Mouse (Mus musculus): Measurements from ENCODE around the gene Lrrc51.
"Not testable (repeated sequence)": the region's sequence is repeated elsewhere in the genome, so short reads cannot be mapped to it uniquely, and the experiment has no call there.

The Lrrc51 gene

DNA sequence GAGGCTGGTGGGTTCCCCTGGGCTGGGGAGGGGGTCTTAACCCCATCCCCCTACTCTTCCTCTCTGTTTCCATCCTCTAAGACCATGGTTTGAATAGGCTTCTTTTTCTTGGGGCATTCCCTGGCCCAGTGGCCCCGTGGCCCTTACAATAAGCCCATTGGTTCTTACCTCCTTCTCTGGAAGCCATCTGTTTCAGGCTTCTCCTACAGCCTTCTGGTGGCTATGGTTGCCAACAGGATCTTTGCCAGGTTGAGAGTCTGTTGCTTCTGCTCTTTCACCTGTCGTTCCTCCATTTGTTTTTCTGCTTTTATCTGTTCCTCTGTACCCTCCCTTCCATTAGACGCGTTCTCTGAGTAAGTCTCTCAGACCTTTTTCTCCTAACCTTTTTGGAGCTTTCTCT, 3.9 kb upstream of the Lrrc51 start:
- DNase-seq (ENCODE audit: low spot score in 2 of 2) = no peak

DNA sequence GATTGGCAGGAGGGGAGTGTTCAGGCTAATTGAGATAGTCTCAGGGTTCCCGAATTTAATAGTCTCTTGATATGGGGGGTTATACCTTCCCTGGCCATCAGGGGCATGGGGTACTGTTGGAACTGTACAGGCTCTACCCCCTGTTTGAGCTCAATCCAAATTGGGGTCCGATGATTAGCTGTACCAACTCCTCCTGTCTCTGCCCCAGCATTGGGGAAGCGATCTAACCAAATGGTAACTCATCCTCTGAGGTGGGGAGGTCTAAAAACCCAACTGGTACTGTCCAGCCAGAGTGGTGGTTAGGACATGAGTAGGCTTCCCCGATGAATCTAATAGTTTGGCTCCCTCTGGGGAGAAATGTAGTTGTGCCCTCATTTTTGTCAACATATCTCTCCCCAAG, 3.3 kb upstream of the Lrrc51 start:
- no peak for DNase-seq (ENCODE audit: low spot score in 2 of 2)

DNA sequence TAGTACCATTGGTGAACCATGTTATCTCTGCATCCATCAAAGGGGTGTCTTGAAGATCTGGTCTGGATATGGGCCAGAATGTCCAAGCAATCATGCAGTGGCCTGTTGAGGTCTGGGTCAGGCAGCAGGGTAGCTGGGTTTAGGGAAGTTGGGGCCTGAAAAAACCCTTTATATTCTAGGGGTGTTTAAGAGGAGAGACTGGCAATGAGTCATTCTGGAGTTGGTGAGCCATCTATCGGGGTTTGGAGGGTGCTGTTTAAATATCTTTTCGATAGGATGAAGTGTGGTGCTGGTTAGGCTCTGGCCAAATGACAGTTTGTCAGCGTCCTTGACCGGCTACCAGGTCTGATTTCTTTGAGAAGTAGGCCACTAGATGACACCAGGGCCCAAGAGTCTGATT, 2.3 kb upstream of the Lrrc51 start:
- DNase-seq (ENCODE audit: low spot score in 2 of 2) = no peak

DNA sequence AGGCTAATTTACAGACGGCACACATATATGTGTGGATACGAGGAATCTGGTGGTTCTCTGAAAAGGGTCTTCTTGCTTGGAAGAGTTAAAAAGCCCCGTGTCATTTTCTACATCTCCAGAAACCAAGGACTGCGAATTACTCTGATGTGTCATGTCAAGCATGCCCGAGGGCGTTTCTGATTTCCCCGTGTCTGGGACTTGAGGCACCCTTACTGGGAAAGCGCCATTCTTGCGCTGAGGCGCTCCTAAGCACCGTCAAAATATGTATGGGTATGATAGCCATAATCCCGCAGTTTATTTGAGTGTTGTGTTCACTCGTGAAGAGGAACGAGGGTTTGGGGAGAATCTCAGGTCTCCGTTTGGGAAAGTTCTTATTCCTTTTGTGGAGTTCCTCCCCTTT, 395 bp downstream of the Lrrc51 start:
- no peak for DNase-seq (ENCODE audit: low spot score in 2 of 2)

DNA sequence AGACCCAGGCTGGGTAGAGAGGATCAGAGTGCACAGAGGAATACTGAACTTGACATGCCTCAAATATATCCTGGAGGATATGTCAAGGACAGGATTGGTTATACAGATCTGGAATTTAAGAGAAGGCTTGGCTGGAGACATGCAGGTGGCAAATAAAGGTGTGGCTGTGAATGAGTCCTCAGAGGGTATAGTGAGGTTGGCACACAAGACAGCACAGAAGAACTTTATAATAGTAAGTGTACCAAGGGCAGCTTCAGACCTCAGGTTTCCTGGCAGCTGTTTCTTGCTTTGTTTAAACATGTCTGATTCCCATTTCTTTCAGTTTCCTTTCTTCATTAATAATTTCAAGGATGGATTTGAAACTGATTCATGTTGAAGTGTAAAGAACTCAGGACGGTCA, 1.1 kb downstream of the Lrrc51 start:
- no peak for DNase-seq (ENCODE audit: low spot score in 2 of 2)

DNA sequence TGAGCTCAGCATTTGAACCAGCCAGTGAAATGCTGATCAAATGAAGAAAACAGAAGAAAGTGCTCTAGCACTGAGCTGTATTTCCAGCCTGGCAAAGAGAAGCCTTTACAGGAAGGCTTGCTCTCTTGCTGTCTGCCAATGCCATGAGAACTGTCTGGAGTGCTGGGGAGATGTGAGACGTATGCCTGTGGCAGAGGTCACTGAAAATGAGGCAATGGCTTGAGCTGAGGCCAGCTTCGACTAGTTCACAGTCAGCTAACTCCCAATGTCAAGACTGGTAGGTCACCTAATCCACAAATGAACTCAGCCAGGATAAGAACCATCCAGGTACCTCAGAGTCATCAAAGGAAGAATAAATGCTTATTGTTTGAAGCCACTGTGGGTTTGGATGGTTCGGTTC, 5.6 kb downstream of the Lrrc51 start:
- DNase-seq (ENCODE audit: low spot score in 2 of 2) = no peak

DNA sequence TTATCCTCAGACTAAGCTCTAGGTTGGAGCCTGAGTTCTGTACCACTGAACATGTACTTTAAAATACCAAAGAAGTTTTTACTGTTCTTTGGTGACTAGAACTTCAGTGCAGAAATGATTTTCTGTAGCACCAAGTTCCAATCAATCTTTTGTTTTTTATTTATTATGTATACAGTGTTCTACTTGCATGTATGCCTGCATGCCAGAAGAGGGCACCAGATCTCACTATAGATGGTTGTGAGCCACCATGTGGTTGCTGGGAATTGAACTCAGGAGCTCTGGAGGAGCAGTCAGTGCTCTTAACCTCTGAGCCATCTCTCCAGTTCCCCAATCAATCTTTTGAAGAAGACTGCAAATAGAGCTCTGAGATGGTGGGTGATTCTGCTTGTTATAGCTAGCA, 7.8 kb downstream of the Lrrc51 start:
- DNase-seq (ENCODE audit: low spot score in 2 of 2) = not testable (repeated sequence)

DNA sequence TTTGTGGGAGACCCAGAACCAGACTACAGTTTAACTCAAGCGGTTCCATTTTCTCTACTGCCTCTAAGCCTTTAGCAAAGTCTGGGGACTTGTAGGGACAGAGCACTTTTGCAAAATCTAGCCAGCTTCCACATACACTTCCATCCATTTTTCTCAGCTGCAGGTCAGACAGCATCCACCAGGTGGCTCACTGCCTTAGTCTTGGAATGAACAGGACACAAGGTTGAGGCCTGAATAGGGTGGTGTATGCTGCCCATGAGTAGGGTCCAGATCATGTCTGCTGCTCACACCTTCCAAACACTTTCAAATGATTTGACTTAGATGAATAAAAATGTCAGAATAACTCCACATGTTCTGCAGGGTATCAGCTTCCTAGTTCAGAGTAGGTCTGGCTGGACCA, 15.6 kb downstream of the Lrrc51 start:
- DNase-seq (ENCODE audit: low spot score in 2 of 2) = no peak

DNA sequence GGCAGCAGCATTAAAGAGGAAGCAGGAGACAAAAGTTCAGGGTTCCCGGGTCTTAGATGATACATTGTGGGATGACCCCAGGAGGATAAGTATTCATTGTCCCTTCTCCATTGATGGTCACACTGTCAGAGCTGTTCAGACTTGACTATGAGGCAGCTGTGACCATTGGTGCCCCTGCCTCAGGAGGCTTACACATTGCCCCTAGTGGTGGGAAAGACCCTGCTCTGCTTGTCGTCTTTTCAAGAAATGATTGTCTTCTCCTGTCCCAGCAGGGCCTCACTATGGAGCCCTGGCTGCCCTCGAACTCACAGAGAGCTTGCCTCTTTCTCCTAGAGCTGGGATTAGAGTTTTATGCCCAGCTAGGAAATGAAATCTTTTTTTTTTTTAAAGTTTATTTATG, 21.7 kb downstream of the Lrrc51 start:
- no peak for DNase-seq (ENCODE audit: low spot score in 2 of 2)

DNA sequence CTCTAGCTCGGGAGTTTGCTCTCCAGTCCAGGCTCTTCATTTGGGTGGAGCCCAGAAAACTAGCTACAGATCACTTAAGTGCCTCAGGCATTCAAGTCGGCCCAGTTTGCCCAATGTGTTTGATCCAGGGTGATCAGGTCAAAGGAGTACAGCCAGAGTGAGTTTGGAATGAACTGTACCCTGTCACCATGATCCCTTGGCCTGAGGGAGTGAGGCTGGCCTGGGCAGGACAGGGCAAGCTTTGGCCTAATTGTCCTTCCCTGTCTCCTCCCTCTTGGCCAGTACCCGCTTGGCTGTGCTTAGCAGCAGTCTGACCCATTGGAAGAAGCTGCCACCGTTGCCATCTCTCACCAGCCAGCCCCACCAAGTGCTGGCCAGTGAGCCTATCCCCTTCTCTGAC, 23.6 kb downstream of the Lrrc51 start:
- no peak for DNase-seq (ENCODE audit: low spot score in 2 of 2)

DNA sequence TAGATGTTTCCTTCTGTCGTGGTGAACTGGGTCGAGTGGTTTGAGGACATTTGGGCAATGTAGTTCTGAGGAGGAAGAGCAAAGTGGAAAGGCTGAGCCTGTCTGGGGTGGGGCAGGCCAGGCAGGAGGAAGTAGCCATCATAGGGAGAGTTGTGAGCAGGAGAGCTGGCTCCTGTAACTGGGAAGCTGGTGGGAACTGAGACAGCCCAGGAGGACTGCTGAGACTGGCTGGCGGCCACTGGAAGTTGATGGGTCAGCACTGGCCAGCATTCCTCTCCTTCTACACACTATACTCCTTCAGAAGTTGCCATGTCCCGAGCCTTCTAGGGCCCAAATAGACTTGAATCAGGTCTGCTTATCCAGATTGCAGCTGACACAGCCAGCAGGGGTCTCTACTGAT, 25.3 kb downstream of the Lrrc51 start:
- DNase-seq (ENCODE audit: low spot score in 2 of 2) = no peak

DNA sequence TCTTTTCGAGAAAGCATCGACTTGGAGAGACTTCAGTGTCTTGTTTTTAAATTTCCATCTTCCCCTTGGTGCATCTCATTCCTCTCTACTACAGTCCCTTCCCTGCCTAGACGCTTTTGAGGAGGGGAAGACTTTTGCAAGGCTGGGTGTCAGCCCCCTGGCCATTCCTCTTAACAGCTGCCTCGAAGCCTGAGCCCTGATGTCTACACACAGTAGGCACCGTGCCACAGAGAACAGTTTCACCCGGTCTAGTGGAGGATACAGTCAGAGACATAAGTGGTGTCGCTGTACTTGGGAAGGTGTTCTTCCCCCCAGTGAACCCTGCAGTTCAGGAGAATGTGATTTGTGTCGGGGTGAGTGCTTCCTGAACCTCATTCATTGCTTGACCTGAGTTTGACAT, 27.0 kb downstream of the Lrrc51 start:
- DNase-seq (ENCODE audit: low spot score in 2 of 2) = no peak

DNA sequence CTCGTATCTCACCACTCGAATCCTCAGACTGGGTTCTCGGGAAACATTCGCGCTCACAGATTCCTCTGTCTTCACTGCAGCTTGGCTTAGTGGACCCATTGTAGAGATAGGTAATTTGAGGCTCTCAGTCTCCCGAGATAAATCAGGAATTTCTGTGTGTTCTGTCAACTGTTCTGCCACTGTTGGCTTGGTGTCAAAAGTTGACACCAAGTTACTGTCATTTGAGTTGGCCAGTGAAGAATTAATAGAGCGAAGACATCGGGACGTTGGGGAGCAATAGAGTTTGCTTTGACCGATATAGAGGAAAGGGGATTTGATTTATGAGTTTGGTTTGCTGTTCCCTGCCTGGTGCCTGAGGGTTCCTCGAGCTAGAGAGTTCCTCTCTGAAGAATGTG, 27.4 kb downstream of the Lrrc51 start, which contains the start of gene Tomt:
Tomt (minus strand) TSS at position 73 of the 395 bp plus-strand sequence.
- DNase-seq (ENCODE audit: low spot score in 2 of 2) = no peak

DNA sequence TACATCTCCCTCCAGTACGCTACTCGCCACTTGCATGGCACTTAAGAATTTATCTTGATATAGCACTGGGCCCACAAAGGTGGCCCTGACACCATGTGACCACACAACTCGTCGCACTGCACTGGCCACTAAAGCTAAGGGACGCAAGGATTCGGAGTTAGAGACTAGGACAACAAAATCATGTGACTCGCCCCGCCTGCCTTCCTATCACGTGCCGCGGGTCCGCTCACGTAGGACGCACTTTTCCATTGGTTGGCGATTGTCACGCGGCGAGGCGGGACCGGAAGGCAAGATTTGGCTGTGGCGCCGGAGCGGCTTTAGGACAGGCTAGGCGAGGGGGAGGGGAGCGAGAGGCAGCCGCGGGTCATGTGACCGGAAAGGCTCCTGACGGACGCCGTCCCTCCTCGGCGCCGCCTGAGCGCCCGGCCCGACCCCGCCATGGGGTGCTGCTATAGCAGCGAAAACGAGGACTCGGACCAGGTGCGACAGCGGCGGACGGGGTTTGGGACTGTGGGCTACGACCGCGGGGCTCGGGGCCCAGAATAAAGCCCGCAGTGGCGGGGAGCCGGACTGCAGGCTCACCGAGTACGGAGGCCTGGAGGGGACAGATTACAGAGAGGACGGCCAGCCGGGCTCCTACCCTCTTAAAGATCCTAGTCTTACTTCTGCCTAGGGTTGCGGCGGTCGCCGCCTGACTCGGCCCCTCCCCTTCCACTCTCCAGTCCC, 28.0 kb downstream of the Lrrc51 start, which contains the start of gene Lamtor1:
Lamtor1 (plus strand) TSS at position 344 of the 726 bp plus-strand sequence.
- DNase-seq (ENCODE audit: low spot score in 2 of 2) = peak; percentile 99 to 100

DNA sequence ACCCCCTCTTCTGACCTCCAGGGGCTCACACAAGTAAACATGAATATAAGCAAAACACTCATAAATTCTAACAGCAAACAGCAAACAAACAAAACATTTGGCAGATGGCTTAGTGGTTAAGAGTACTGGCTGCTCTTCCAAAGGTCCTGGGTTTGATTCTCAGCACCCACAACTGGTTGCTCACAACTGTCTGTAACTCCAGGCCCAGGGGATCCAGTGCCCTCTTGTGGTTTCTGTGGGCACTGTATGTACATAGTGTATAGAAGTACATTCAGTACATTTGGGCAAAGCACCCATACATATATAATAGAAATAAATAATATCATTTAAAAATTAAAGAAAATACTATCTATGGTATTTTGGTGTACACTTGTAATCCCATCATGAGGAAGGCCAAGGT, 30.8 kb downstream of the Lrrc51 start:
- no peak for DNase-seq (ENCODE audit: low spot score in 2 of 2)

DNA sequence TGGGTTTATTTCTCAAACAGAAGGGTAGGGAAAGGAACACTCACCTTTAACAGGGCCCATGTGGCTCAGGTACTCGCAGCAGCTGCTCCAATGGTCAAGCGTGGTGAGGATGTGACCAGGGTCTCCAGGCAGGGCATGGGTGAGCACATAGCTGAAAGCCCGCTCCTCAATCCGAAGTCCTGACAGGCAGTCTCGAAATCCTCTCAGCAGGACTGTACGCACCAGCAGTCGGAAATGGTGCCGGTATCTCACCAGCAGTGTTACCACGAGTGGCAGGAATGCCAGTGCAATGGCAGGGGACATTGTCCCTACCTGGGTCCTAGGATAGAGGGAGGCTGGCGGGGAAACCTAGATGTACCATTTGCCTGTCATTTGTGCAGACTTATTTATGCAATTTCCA, 31.7 kb downstream of the Lrrc51 start:
- no peak for DNase-seq (ENCODE audit: low spot score in 2 of 2)

DNA sequence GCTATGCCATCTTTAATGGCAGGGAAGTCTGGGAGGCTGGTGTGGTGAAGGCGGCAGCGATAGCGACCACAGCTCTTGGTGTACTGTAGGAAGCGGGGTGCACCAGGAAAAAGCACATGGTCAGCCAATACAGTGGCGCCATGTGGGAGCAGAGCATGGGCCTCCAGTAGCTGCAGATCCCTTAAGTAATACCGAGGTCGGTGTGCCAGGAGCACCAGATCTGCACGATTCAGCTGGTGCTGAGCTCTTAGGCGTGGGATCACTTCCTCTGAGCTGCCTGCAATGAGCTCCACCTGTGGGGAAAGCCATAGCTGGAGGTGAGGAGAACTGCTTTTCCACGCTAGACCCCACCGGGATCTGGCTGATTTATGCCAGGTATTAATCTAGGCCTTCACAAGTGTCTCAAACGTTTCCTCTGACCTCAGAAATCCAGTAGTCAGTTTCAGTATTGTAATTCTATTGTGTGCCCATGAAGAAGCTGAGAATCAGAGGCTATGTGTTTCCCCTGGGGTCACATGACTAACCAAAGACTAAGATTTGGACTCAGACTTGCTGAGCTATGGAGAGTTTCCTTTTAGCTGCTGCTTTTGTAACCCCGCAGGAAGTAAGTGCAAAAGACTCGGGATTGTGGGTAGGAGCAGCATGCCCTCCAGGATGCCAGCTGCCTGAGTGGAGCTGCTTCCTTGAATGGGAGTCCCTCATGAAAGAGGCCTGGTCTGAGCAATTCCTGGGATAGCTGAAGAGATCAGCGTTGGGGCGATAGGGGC, 33.2 kb downstream of the Lrrc51 start:
- DNase-seq (ENCODE audit: low spot score in 2 of 2) = no peak

DNA sequence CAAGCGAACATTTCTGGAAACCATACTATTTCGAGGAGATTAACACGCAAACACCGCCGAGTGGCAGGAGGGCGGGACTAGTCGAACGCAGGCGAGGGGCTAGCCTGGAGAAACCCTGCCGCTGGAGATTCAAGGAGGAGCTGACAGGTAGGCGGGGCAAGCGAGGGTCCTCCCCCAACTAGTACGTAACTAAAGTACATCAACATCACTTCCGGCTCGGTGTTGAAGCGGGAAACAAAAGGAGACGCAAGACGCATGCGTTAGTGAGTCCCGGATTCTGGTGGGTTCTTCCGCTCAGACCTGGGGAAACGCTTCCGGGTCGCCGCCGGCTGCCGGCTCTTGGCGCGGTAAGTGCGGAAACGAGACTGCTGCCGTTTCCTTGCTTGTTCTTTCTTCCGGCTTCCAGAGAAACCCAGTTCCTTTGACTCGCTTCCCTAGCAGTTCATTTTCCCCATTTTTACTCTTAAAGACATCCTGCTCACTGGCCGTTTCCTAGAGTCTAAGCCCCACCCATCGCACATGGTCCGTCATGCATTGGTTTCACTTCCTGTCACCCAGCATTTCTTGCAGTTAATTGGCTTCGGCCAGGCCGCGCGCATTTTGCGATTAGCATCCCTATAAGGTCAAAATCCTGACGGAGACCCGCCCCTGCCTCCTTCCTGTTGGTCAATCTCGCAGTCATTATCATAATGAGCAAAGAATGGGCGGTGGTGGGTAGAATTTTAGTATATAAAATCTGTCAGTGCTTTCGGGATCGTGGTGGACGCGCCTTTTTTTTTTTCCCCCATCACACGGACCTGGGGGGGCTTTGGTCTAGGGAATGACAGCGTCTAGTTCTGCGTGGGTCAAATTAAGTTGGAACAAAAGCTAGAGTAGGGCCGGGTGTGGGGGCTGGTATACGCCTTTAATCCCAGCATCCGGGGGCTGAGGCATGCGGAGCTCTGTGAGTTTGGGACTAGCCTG, 37.3 kb downstream of the Lrrc51 start:
- DNase-seq (ENCODE audit: low spot score in 2 of 2) = peak; percentile 96 to 97

DNA sequence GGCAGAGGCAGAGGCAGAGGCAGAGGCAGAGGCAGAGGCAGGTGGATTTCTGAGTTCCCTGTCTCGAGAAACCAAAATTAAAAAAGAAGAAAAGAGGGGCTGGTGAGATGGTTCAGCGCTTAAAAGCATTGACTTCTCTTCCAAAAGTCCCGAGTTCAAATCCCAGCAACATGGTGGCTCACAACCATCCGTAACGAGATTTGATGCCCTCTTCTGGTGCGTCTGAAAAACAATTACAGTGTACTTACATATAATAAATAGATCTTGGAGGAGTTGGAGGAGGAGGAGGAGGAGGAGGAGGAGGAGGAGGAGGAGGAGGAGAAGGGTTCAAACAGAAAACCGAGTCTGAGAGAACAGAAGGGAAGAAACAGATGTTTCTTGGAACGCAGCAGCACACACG, 38.0 kb downstream of the Lrrc51 start:
- DNase-seq (ENCODE audit: low spot score in 2 of 2) = no peak

DNA sequence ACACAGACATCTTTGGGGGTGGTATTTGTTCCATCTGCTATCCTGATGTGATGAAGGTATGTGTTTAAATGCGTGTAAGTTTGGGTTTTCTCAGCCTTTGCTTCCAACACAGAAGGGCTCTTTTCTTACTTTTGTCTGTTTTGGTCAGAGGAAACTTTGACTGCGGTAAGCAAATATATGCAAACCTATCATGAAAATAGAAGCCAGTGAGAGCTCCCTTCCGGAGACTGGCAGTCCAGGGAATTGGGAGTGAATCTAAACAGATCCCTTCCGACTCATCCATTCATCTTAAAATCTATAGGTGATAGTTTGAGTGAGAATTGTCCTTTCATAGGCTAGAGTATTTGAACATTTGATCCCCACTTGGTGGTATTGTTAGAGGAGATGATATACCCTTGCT, 45.2 kb downstream of the Lrrc51 start:
- no peak for DNase-seq (ENCODE audit: low spot score in 2 of 2)

DNA sequence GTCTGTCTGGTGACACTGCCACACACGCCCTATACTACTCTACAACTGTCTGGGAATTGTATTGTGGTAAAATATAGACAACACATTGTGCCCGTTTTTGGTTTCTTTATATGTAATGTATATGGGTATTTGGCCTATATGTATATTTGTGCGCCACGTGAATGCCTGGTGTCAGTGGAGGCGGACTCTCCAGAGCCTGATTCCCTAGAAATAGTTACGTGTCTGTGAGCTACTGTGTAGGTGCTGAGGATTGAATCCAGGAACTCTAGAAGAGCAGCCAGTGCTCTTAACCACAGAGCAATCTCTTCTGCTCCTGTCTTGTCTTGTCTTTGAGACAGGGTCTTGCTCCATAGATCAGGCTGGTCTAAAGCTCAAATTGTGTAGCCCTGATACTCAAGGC, 47.4 kb downstream of the Lrrc51 start:
- DNase-seq (ENCODE audit: low spot score in 2 of 2) = no peak

DNA sequence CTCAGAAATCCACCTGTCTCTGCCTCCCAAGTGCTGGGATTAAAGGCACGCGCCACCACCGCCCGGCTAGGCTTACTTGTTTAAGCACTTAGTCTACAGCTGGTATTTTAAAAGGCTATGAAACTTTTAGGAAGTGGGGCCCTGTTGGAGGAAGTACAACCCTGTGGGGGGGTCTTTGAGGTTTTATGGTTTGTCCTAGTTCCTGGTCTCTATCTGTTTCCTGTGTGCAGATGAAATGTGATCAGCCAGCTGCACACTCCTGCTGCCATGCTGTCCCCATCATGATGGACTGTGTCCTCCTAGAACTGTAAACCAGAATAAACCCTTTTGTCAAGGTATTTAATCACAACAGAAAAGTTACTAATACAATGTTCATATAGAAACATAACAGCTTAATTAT, 49.5 kb downstream of the Lrrc51 start:
- DNase-seq (ENCODE audit: low spot score in 2 of 2) = no peak

Measured in frontal cortex, postnatal 10 days (tissue).